Mouse (Mus musculus) heart, postnatal 10 days (tissue): ENCODE measurements around the gene Nfe2l1. TPM values are rescaled to one million over a fixed set of nuclear protein-coding genes. Genes with fewer than 3 reads are reported as not detected.

Experiments used
- DNase-seq, 2 experiments: peaks; one replicate each; pipeline ENCODE4 v3.0.0; 2021
- intact Hi-C: fragments of 180-260 bp; cut with DNase I; formaldehyde crosslinking; loops from one replicate; pipeline ENCODE4 v1.15.1; 2025
- total RNA-seq, 2 experiments: library from RNA; stranded (reverse); gene quantifications; 2 replicates each; pipeline ENCODE4 v1.2.3; 2021

The Nfe2l1 gene
- 100 to 1,000 TPM; 302 to 348 TPM for total RNA-seq

- intact Hi-C loops = loop anchor here (2.0 kb wide), 1 partner anchor 19 kb away; the partner anchor contains the start of gene Copz2
- DNase-seq = peak; percentile 99 to 100
Observed at GRCm38 (mm10) chr11:96829813-96830538, at the start of gene Nfe2l1. TSS of gene Nfe2l1 (minus strand) at chr11:96829968.

- intact Hi-C loops = no loop called here
- no peak for DNase-seq
Observed at GRCm38 (mm10) chr11:96879359-96879758, 49.6 kb upstream of the Nfe2l1 start.

- DNase-seq = no peak
- intact Hi-C loops = no loop called here
Observed at GRCm38 (mm10) chr11:96878715-96879114, 48.9 kb upstream of the Nfe2l1 start.

DNA sequence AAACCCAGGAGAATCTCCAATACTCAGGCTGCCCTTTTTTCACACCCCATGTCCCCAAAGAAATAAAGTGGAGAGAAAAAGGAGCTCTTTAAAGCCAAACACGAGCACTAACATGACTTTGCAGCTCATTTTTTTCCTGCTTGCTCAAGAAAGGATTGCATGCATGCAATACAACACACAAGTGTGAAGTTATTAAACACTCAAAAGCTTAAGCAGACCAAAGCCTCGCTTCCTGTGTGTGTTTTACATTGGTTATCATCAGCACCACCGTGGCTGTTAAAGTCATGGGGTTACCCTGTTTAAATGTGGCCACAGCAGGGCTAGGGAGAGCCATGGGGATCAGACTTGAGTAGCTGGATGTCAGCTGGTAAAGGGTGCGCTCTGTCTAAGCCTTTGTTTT is 47.3 kb upstream of the Nfe2l1 start:
- intact Hi-C loops = no loop called here
- DNase-seq = no peak

DNA sequence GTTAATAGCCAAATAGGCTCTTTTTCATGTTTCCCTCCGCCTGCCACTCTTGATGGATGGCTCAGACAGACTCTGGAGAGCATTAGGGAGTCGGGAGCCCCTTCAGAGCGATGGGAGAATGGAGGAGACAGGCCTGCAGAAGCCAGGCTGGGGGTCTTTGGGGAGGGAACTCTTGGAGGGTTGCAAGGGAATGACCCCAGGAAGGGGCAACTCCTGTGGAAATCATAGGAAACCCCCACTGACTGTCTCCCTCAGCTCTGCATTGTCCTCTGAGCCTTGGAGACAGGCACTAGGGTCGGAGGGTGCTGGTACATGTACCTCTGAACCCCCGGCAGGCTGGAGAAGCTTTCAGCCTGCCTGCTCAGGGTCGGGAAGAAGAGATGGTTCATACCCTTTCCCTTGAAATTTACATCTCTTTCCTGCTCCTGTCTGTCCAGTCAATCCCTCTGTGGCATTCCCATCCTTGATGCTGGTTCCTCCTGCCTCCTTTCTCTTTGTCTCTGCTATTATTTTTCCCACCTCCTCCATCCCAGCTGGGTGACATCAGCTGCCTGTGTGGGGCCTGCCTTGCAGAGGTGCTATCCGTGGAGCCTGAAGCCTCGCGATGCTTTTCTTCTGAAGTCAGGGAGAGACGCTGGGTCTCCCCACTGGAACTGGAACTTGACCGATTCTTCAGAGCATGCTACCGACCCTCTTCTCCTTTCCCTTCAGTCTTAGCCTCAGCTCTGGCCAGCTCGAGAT is 46.7 kb upstream of the Nfe2l1 start:
- no peak for DNase-seq

DNA sequence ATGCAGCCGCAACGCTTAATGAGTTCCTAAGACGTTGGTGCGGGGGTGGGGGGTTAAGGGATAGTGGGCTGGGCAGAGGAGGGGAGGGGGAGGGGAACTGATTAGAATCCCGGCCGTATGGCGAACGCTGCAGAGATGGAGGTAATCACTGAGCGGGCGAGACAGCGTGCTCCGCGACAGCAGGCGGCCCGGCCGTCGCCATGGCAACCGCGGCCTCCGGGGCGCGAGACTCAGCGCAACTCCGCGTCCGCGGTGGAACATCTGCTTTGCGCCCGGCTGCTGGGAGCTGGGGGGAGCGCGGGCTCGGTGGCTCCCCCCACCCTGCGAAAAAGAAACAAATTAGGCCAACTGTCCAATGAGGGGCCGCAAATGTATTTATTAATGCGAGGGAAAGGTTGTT is 46.0 kb upstream of the Nfe2l1 start:
- intact Hi-C loops = no loop called here
- DNase-seq = peak; percentile 70

More for the DNA sequence above, 46.7 kb upstream of the Nfe2l1 start:
- intact Hi-C loops = no loop called here

DNA sequence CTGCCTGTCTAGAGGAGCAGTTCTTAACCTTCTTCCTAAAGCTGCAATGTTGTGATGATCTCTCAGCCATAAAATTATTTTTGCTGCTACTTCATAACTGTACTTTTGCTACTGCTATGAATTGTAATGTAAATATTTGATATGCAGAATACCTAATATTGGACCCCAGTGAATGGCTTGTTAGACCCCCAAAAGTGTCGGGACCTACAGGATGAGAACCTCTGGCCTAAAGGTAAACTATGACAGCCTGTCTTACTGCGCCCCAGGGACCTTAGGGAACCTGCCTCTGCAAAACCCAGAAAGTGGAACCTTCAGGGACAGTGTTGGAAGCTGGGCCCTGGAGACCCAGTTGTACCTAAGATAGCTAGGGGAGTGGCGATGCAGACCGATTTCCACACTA is 45.5 kb upstream of the Nfe2l1 start:
- intact Hi-C loops = no loop called here
- no peak for DNase-seq

- intact Hi-C loops = no loop called here
- no peak for DNase-seq
Observed at GRCm38 (mm10) chr11:96873601-96874140, 43.9 kb upstream of the Nfe2l1 start.

DNA sequence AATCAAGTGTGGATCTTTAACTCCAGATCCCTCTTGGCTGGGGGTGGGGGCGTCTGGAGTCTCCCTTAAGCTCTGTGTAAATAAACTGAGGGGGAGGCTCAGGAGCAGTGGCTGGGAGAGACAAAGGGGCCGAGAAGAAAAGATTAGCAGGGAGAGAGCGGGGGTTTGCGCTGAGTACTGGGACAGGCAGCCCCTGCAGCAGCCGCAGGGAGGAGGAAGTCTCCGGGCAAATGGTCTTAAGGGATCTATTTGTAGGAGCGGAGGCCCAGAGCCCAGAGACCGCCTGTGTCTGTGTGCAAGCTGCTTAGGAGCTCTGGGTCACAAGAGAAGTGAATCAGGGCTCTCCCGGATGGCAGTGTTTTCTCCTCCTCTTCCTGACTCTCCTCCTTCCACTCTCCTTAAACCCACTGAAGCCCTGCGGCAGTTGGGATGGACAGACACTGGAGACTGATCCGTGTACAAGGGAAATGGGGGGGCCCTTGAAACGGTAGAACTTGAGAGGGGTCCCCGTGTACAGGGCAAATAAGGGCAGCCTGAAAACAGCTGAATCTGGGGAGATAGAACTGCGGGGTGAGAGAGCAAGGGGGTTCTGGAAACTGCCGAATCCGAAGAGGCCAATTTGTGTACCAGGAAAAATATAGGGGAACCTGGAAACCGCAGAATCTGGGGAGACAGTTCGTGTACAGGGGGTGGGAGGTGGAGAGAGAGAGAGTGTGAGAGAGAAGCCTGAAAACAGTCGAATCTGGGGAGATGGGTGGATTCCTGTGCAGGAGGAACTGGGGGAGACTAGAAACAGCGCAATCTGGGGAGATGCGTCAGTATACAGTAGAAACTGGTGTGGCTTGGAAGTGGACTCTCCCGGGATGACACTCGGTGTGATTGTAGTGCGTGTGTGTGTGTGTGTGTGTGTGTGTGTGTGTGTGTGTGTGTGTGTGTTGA is 42.9 kb upstream of the Nfe2l1 start:
- no peak for DNase-seq
- intact Hi-C loops = no loop called here

DNA sequence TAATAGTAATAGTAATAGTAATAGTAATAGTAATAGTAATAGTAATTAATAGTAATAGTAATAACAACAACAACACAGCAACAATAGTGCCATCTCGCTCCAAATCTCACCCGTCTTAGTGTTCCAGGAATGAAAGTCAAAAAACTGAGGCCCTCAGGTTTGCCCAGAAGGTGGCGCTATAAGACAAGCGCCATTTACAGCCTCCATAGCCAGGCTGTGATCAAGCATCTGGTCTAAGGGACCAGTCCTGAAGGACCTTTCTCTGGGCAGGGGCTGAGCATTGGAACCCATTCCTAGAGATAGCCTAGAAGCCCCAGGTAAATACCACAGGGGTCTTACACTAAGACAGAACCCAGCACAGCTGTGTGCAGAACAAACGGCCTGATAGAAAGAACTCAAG is 37.4 kb upstream of the Nfe2l1 start:
- intact Hi-C loops = loop anchor here (1.0 to 5.0 kb wide), 3 partner anchors 43 to 155 kb away; no protein-coding TSS in a partner anchor
- DNase-seq = peak; percentile 71 to 86

- peak; percentile 52 to 57 for DNase-seq
- intact Hi-C loops = loop anchor here (5.0 kb wide), 2 partner anchors 86 to 311 kb away; partner anchors contain the start of gene Snx11
Observed at GRCm38 (mm10) chr11:96863206-96863995, 33.6 kb upstream of the Nfe2l1 start.

DNA sequence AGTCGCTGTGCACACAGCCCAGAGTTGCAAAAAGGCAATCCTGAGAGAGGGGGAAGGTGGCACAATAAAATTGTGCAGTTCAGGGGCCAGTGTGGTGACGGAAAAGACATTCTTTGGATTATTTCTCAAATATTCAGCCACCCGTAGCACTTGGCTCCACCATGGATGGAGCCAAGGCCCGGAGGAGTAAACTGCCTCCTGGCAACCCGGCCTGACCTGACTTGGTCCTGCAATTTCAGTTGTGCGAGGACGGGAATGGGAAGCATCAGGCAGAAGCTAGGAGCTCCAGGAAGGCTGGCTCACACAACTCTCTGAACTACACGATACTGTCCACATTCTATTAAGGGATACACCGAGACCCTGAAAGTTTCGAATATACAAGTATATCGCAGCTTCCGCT is 32.8 kb upstream of the Nfe2l1 start:
- intact Hi-C loops = loop anchor here (1.0 to 5.0 kb wide), 3 partner anchors 85 to 310 kb away; partner anchors contain the start of gene Snx11
- DNase-seq = no peak

- peak; percentile 95 to 98 for DNase-seq
- intact Hi-C loops = loop anchor here (1.0 to 5.0 kb wide), 4 partner anchors 85 to 583 kb away; partner anchors contain the start of gene Snx11
Observed at GRCm38 (mm10) chr11:96861878-96862289, 32.1 kb upstream of the Nfe2l1 start.

- peak; percentile 68 to 73 for DNase-seq
- intact Hi-C loops = loop anchor here (2.0 to 5.0 kb wide), 3 partner anchors 84 to 583 kb away; partner anchors contain the start of gene Snx11
Observed at GRCm38 (mm10) chr11:96861446-96861845, 31.7 kb upstream of the Nfe2l1 start.

DNA sequence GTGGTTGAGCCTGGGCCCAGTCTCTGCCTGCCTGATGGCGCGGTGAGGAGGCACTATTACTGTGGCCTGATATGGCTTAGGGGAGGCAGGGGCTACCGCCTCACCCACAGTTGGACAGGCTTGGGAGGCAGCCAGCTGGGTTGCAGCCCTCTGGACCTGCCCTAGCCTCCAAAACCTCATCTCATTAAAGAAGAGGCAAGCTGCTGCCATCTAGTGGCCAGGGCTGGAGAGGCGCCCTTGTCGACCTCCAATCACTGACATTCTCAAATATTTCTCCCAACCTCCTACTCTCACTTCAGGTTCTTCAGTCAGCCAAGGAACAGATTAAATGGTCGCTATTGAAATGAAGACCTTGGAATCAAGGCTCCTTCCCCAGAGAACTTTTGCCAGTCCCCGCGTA is 30.8 kb upstream of the Nfe2l1 start:
- DNase-seq = peak; percentile 91 to 95
- intact Hi-C loops = loop anchor here (2.0 to 5.0 kb wide), 3 partner anchors 83 to 582 kb away; partner anchors contain the start of gene Snx11

DNA sequence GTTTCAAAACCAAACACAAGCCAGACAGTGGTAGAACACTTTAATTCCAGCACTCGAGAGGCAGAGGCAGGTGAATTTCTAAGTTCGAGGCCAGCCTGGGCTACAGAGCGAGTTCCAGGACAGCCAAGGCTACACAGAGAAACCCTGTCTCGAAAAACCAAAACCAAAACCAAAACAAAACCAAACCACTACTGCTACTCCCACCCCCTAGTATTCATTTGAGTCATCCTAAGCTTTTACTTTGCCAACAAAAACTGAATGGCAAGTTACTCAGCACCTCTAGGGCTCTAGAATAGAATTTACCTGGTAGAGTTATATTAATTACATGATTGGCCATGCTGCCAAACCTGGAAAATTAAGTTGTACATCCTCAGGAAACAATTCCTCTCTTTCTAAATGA is 29.9 kb upstream of the Nfe2l1 start:
- intact Hi-C loops = loop anchor here (2.0 to 5.0 kb wide), 3 partner anchors 82 to 581 kb away; partner anchors contain the start of gene Snx11
- no peak for DNase-seq

DNA sequence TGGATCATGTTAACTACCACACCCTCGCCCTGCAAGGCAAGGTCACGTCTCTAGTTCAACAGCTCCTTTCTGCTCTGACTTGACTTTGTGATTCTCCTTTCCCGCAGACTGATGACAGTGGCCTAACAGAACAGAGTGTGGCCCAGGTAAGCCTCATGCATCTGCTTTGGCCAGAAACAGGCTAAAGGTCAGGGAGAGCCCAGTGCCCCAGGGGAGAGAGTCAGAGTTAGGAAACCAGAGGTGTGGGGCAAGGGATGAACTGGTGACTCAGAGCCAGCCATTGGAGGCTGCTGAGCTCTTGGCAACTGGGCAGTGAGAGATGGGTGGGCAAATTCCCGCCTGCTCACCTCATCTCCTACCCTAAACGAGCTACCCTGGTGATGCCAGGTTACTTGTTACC is 27.7 kb upstream of the Nfe2l1 start:
- no peak for DNase-seq
- intact Hi-C loops = no loop called here

- peak; percentile 68 to 76 for DNase-seq
- intact Hi-C loops = loop anchor here (2.0 kb wide), 1 partner anchor 19 kb away; no protein-coding TSS in a partner anchor
Observed at GRCm38 (mm10) chr11:96849681-96850467, 20.1 kb upstream of the Nfe2l1 start, which contains the start of gene Copz2. TSS of gene Copz2 (plus strand) at chr11:96849870.
